ENCODE assay signal across 7 mouse cellular contexts in the genomic region with DNA sequence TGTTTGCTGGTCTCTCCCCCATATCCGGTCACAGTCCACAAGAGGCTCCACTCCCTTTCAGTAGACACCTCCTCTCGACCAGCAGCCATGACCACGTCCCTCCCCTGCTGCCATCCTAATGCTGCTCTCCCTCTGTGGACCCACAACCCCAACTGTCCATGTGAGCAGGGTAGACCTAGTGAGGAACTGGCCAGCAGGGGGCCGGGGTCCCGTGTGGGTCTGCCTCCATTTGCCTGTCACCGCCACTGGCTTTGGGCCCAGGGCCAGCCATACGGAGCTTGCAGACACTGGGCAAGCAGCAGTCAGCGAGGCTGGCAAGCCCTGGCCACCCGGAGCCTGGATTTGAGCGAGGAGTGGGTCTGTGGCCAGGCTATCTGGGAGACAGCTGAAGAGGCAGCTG. TPM values are rescaled to one million over a fixed set of nuclear protein-coding genes. Genes with fewer than 3 reads are reported as not detected.
DNase-seq lines count a peak whose midpoint lies in the region; ATAC-seq and TF ChIP-seq lines count a peak whose summit lies in the region.

No protein-coding gene starts in this region.

- no peak overlapping the region for H3K4me2 ChIP-seq in forebrain, postnatal 0 days (ENCODE audit: low read depth)
- H3K4me2 ChIP-seq in midbrain, embryonic 15.5 days: no peak overlapping the region

- peak; percentile 14; the same call in 1 of the 2 replicates for TF ChIP-seq CTCF in left cerebral cortex, adult 2 months (IDR thresholded peaks at IDR 0.05)
- TF ChIP-seq CTCF in forebrain, postnatal 0 days (IDR thresholded peaks at IDR 0.05; ENCODE audit: low read depth): peak; percentile 55

- no peak overlapping the region for H3K4me3 ChIP-seq in left cerebral cortex, adult 2 months
- no peak overlapping the region for H3K4me3 ChIP-seq in forebrain, postnatal 0 days (ENCODE audit: low read depth, low read length)
- no peak overlapping the region for H3K4me3 ChIP-seq in midbrain, embryonic 15.5 days

- no peak overlapping the region for H3K9ac ChIP-seq in forebrain, postnatal 0 days
- no peak overlapping the region for H3K9ac ChIP-seq in midbrain, embryonic 15.5 days

- 34% methylated on average over 10 of the region's 10 CpGs for WGBS in forebrain, postnatal 0 days
- WGBS in midbrain, embryonic 15.5 days: 46% methylated on average over 10 of the region's 10 CpGs

- no peak for DNase-seq in left cerebral cortex, adult 2 months (ENCODE audit: extremely low spot score in 1 of 2, low spot score in 2 of 2)
- no peak for DNase-seq in left cerebral cortex, adult 11 months (ENCODE audit: low spot score)
- peak; percentile 74 to 80 for DNase-seq in cerebellum, postnatal 14 days
- peak; percentile 55 for DNase-seq in forebrain, postnatal 0 days
- no peak for DNase-seq in urinary bladder, postnatal 25 days (ENCODE audit: low spot score)
- no peak for DNase-seq in urinary bladder, adult 2 months (ENCODE audit: low spot score)

- no peak overlapping the region for H3K27ac ChIP-seq in left cerebral cortex, adult 2 months
- H3K27ac ChIP-seq in forebrain, postnatal 0 days (ENCODE audit: low read depth, low read length): no peak overlapping the region
- peak overlapping the region; percentile 75 for H3K27ac ChIP-seq in midbrain, embryonic 15.5 days

- no peaks in the 10 kb centered on the region for H3K9me3 ChIP-seq in forebrain, postnatal 0 days (ENCODE audit: low read length)
- no peaks in the 10 kb centered on the region for H3K9me3 ChIP-seq in midbrain, embryonic 15.5 days

- H3K4me1 ChIP-seq in forebrain, postnatal 0 days (ENCODE audit: insufficient read depth): peaks cover 23% of the 10 kb centered on the region
- H3K4me1 ChIP-seq in midbrain, embryonic 15.5 days: peaks cover 77% of the 10 kb centered on the region

- H3K36me3 ChIP-seq in forebrain, postnatal 0 days (ENCODE audit: insufficient read depth): no peaks in the 10 kb centered on the region
- H3K36me3 ChIP-seq in midbrain, embryonic 15.5 days (replicated peaks): no peaks in the 10 kb centered on the region

- intact Hi-C loops in left cerebral cortex, adult 2 months (cut with DNase I): no loop called here

- H3K27me3 ChIP-seq in forebrain, postnatal 0 days (ENCODE audit: insufficient read depth, low read length): no peaks in the 10 kb centered on the region
- H3K27me3 ChIP-seq in midbrain, embryonic 15.5 days (replicated peaks): no peaks in the 10 kb centered on the region

- ATAC-seq in forebrain, postnatal 0 days: peak; percentile 28
- ATAC-seq in midbrain, embryonic 15.5 days (replicated peaks): no peak

RNA-seq across cellular contexts. Expression of a gene that starts 41.8 kb away (rescaled TPM):
- 10 to 100 TPM; 30.4 to 33.4 TPM for total RNA-seq in left cerebral cortex, adult 2 months (2021)
- total RNA-seq in forebrain, postnatal 0 days (2014; rRNA removed): 13.5 TPM in 2 replicates
- 1.9 and 2.4 TPM in 2 replicates for polyA plus RNA-seq in forebrain, postnatal 0 days (2015; fragmentation: Nextera tagmentation; extraction: Ambion mirVana)
- polyA plus RNA-seq in midbrain, embryonic 15.5 days (2015; fragmentation: Nextera tagmentation; extraction: Ambion mirVana): 2.4 and 3.7 TPM in 2 replicates
- 13.0 and 22.9 TPM in 2 replicates for polyA plus RNA-seq in urinary bladder, adult 2 months (2012; rRNA removed)

RNA-seq across cellular contexts. Expression of a gene that starts 42.1 kb away (rescaled TPM):
- total RNA-seq in left cerebral cortex, adult 2 months (2021): 100 to 1,000 TPM; 167 to 185 TPM
- total RNA-seq in forebrain, postnatal 0 days (2014; rRNA removed): 124 and 126 TPM in 2 replicates
- 92.5 and 102 TPM in 2 replicates for polyA plus RNA-seq in forebrain, postnatal 0 days (2015; fragmentation: Nextera tagmentation; extraction: Ambion mirVana)
- polyA plus RNA-seq in midbrain, embryonic 15.5 days (2015; fragmentation: Nextera tagmentation; extraction: Ambion mirVana): 88.0 and 95.0 TPM in 2 replicates
- 70.3 and 77.3 TPM in 2 replicates for polyA plus RNA-seq in urinary bladder, adult 2 months (2012; rRNA removed)

RNA-seq across cellular contexts. Expression of a gene that starts 54.0 kb away (rescaled TPM):
- total RNA-seq in left cerebral cortex, adult 2 months (2021): 10 to 100 TPM; 73.7 to 79.3 TPM
- 66.1 and 68.0 TPM in 2 replicates for total RNA-seq in forebrain, postnatal 0 days (2014; rRNA removed)
- 15.5 and 16.2 TPM in 2 replicates for polyA plus RNA-seq in forebrain, postnatal 0 days (2015; fragmentation: Nextera tagmentation; extraction: Ambion mirVana)
- polyA plus RNA-seq in midbrain, embryonic 15.5 days (2015; fragmentation: Nextera tagmentation; extraction: Ambion mirVana): 15.3 and 15.8 TPM in 2 replicates
- polyA plus RNA-seq in urinary bladder, adult 2 months (2012; rRNA removed): 14.6 and 23.1 TPM in 2 replicates

Comparison
In these comparisons a context has a peak if more than half of its experiments do, and no peak if none do; other contexts are left out.
1. DNase-seq: peak in cerebellum, postnatal 14 days (2 of 2) and forebrain, postnatal 0 days (single experiment); none in left cerebral cortex, adult 2 months (0 of 2), left cerebral cortex, adult 11 months (single experiment), urinary bladder, postnatal 25 days (single experiment) and urinary bladder, adult 2 months (single experiment).